In genomic region chr4:85941857-85942256, GRCm38 (mm10) we compare ENCODE assay signal across 26 mouse cellular contexts.
"Had no signal": no experiment of that assay in that cellular context is flagged by ENCODE, and none has a peak within 500 bp of the region (broad histone marks: within the 10 kb centered on the region; RNA-seq: fewer than 3 reads in every experiment).

No protein-coding gene starts in this region.

- H3K27ac ChIP-seq: gastrocnemius, adult 2 months; heart, embryonic 10.5 days; hindbrain, embryonic 10.5 days; hindbrain, embryonic 12.5 days; hindbrain, embryonic 14.5 days; intestine, embryonic 15.5 days; limb, embryonic 12.5 days; limb, embryonic 15.5 days; liver, embryonic 12.5 days; liver, embryonic 14.5 days had no signal

- H3K36me3 ChIP-seq: heart, embryonic 10.5 days; heart, embryonic 12.5 days; hindbrain, embryonic 10.5 days; hindbrain, embryonic 12.5 days; intestine, embryonic 15.5 days; limb, embryonic 12.5 days; limb, embryonic 15.5 days; liver, embryonic 12.5 days had no signal

- H3K4me3 ChIP-seq: gastrocnemius, adult 2 months; heart, embryonic 10.5 days; heart, embryonic 12.5 days; hindbrain, embryonic 10.5 days; hindbrain, embryonic 12.5 days; intestine, embryonic 15.5 days; limb, embryonic 12.5 days; limb, embryonic 15.5 days; liver, embryonic 12.5 days had no signal

- H3K27me3 ChIP-seq: heart, embryonic 12.5 days; hindbrain, embryonic 12.5 days; intestine, embryonic 15.5 days; limb, embryonic 12.5 days; limb, embryonic 15.5 days; liver, embryonic 12.5 days had no signal

- H3K4me1 ChIP-seq: heart, embryonic 10.5 days; heart, embryonic 12.5 days; hindbrain, embryonic 10.5 days; hindbrain, embryonic 12.5 days; intestine, embryonic 15.5 days; liver, embryonic 12.5 days had no signal

- H3K9me3 ChIP-seq: heart, embryonic 10.5 days; heart, embryonic 12.5 days; hindbrain, embryonic 10.5 days; hindbrain, embryonic 12.5 days; intestine, embryonic 15.5 days; limb, embryonic 12.5 days; limb, embryonic 15.5 days; liver, embryonic 12.5 days had no signal

- H3K9ac ChIP-seq: heart, embryonic 12.5 days; hindbrain, embryonic 12.5 days; hindbrain, embryonic 14.5 days; intestine, embryonic 15.5 days; limb, embryonic 12.5 days; limb, embryonic 15.5 days; liver, embryonic 12.5 days; liver, embryonic 14.5 days had no signal

- DNase-seq: gastrocnemius, adult 2 months; gastrocnemius, postnatal 10 days; gastrocnemius, postnatal 25 days; heart, adult 18-20 months; heart, postnatal 10 days; heart, postnatal 4 days; kidney, adult 18-20 months; kidney, adult 8-10 months; kidney, postnatal 14 days; kidney, postnatal 36 days; layer of hippocampus, adult 9-11 months; layer of hippocampus, postnatal 36 days; left cerebral cortex, postnatal 4 days had no signal

- H3K4me2 ChIP-seq: heart, embryonic 12.5 days; hindbrain, embryonic 12.5 days; hindbrain, embryonic 14.5 days; intestine, embryonic 15.5 days; limb, embryonic 12.5 days; limb, embryonic 15.5 days; liver, embryonic 12.5 days had no signal

- ATAC-seq: hindbrain, embryonic 16.5 days; inflammation-experienced regulatory T-cells, adult 6 months; intestine, embryonic 15.5 days; intestine, postnatal 0 days; liver, embryonic 12.5 days had no signal
